Mouse (Mus musculus) stomach, embryonic 15.5 days (tissue): Measurements from ENCODE around the gene Ltbp1. TPM values are rescaled to one million over a fixed set of nuclear protein-coding genes. Genes with fewer than 3 reads are reported as not detected.

Experiments used
- ATAC-seq: fragments of 200-750 bp; cut with Nextera tagmentation; 2 replicates; pipeline ENCODE4 v1.8.0; 2017; ENCODE audit warnings: low read depth, moderate number of reproducible peaks, moderate TSS enrichment; ENCODE audit not compliant: insufficient read depth, low FRiP score
- H3K27ac ChIP-seq: fragments of 300-500 bp; sonication (generic); 2 replicates; pipeline ENCODE4 v1.5.1; 2015; ENCODE audit warnings: mild to moderate bottlenecking, inconsistent platforms
- H3K27me3 ChIP-seq: fragments of 300-500 bp; sonication (generic); replicated peaks from 2 replicates; pipeline ENCODE4 v1.6.1; 2015; ENCODE audit warnings: inconsistent platforms
- H3K36me3 ChIP-seq: fragments of 300-500 bp; sonication (generic); 2 replicates; pipeline ENCODE4 v1.6.1; 2015; ENCODE audit warnings: inconsistent platforms
- H3K4me1 ChIP-seq: fragments of 300-500 bp; sonication (generic); 2 replicates; pipeline ENCODE4 v1.6.1; 2015; ENCODE audit warnings: inconsistent platforms
- H3K4me2 ChIP-seq: fragments of 300-500 bp; sonication (generic); 2 replicates; pipeline ENCODE4 v1.6.1; 2015; ENCODE audit warnings: mild to moderate bottlenecking, inconsistent platforms
- H3K4me3 ChIP-seq: fragments of 300-500 bp; sonication (generic); replicated peaks from 2 replicates; pipeline ENCODE4 v1.5.1; 2015; ENCODE audit warnings: inconsistent platforms
- H3K9ac ChIP-seq: fragments of 300-500 bp; sonication (generic); 2 replicates; pipeline ENCODE4 v1.6.1; 2015; ENCODE audit warnings: inconsistent platforms
- H3K9me3 ChIP-seq: fragments of 300-500 bp; sonication (generic); 2 replicates; pipeline ENCODE4 v1.6.1; 2016; ENCODE audit warnings: inconsistent platforms
- WGBS: fragments of 180-500 bp; shearing (Covaris S2); methylation state at CpG from one replicate; pipeline ENCODE4 v1.1.7; 2015; 5-methylcytosine and 5-hydroxymethylcytosine counted together
- polyA plus RNA-seq: library from polyadenylated mRNA; unstranded; fragments of >200 nt; fragmentation: Nextera tagmentation; extraction: Ambion mirVana; gene quantifications from 2 replicates; pipeline ENCODE4 v1.2.1, GENCODE M21; 2015

Ltbp1 gene
- polyA plus RNA-seq = 26.1 and 27.8 TPM in 2 replicates

GRCm38 (mm10) chr17:75005281-75005684, at the start of gene Ltbp1:
Gene Ltbp1 (plus strand): TSS chr17:75005568.
- Histone ChIP-seq H3K27ac (peak within 1 kb of the TSS; percentile 95), H3K4me3 (peak within 1 kb of the TSS; percentile 90), H3K27me3 (no peaks in the 10 kb centered on the region), H3K9ac (peak within 1 kb of the TSS; percentile 82), H3K9me3 (no peaks in the 10 kb centered on the region), H3K36me3 (no peaks in the 10 kb centered on the region), H3K4me1 (0 out of 2 replicates have a peak, but pooled peaks cover 6% of the 10 kb centered on the region), H3K4me2 (peak within 1 kb of the TSS; percentile 95)
- under 1% methylated on average over 27 of the region's 27 CpGs for WGBS
- ATAC-seq = peak; percentile 81

DNA sequence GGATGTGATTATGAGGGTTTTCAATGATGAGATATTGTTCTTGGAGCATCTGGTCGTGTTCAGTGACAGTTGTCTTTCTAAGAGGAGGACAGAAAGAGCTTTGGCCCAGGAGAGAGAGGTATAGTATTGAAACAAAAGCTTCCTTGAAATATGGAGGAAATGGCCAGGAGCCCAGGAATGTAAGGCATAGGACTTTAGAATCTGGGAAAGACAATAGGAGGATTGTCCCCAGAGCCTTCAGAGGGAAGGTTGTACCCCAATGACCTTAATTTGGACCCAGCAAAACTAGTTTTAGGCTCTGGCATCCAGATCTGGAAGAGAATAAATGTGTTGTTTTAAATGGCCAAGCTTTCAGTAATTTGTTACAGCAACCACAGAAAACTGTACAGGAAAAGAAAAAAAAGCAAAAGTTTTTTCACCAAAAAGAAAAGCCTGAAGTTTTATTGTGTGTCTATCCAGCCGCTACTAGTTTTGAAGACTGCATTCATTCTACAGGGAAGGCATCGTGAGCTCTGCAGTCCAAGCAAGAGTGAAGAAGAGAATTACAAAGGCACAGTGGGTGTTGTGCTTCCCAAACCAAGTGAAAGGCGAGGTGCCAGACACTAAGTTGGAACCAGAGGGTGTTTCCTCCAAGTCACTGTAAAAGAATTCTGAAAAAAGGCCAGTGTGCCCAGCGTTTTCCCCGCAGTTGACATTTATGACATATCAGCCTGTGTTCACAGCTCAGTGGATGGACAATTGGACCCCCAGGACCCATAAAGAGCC, 45.7 kb upstream of the Ltbp1 start:
- Histone ChIP-seq H3K9ac (no peak overlapping the region), H3K4me2 (no peak overlapping the region), H3K27me3 (no peaks in the 10 kb centered on the region), H3K27ac (no peak overlapping the region), H3K9me3 (no peaks in the 10 kb centered on the region), H3K36me3 (no peaks in the 10 kb centered on the region), H3K4me1 (no peaks in the 10 kb centered on the region), H3K4me3 (no peak overlapping the region)
- 64% methylated on average over 6 of the region's 6 CpGs for WGBS
- no peak for ATAC-seq

DNA sequence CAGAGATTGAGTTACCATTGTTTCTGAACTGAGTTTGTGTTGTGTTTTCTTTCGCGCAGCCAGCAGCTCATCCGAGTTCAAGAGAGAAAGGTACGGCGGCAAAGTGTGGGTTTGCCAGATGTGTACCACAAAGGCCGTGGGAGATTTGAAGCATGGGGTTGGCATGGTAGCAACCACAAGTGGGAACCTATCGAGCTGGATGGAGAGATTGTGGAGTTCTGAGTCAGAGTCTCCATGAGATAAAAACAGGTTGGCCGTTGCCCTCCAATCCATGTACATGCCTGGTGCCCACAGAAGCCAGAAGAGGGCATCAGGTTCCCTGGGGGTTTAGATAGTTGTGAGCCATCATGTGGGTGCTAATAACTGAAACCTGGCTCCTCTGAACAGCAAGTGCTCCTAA, 42.1 kb upstream of the Ltbp1 start:
- no peak overlapping the region for H3K4me3 ChIP-seq
- H3K36me3 ChIP-seq = no peaks in the 10 kb centered on the region
- no peaks in the 10 kb centered on the region; the same call in 1 of the 2 replicates for H3K4me1 ChIP-seq
- ATAC-seq = no peak
- H3K4me2 ChIP-seq = no peak overlapping the region
- no peak overlapping the region for H3K9ac ChIP-seq
- no peak overlapping the region for H3K27ac ChIP-seq
- H3K9me3 ChIP-seq = no peaks in the 10 kb centered on the region
- no peaks in the 10 kb centered on the region for H3K27me3 ChIP-seq
- WGBS = 88% methylated on average over 8 of the region's 8 CpGs

GRCm38 (mm10) chr17:74963861-74964260, 41.5 kb upstream of the Ltbp1 start:
- 93% methylated on average over 3 of the region's 3 CpGs for WGBS
- no peaks in the 10 kb centered on the region for H3K9me3 ChIP-seq
- H3K9ac ChIP-seq = no peak overlapping the region
- no peaks in the 10 kb centered on the region for H3K27me3 ChIP-seq
- no peak overlapping the region for H3K4me2 ChIP-seq
- no peak overlapping the region for H3K27ac ChIP-seq
- H3K4me1 ChIP-seq = no peaks in the 10 kb centered on the region; the same call in 1 of the 2 replicates
- no peak overlapping the region for H3K4me3 ChIP-seq
- ATAC-seq = no peak
- H3K36me3 ChIP-seq = no peaks in the 10 kb centered on the region

GRCm38 (mm10) chr17:74967298-74967848, 38.0 kb upstream of the Ltbp1 start:
- no peak overlapping the region for H3K27ac ChIP-seq
- H3K36me3 ChIP-seq = no peaks in the 10 kb centered on the region
- peaks cover 3% of the 10 kb centered on the region; the same call in 1 of the 2 replicates for H3K4me1 ChIP-seq
- no peaks in the 10 kb centered on the region for H3K9me3 ChIP-seq
- ATAC-seq = no peak
- no peak overlapping the region for H3K4me3 ChIP-seq
- H3K4me2 ChIP-seq = no peak overlapping the region
- WGBS = 69% methylated on average over 7 of the region's 7 CpGs
- H3K27me3 ChIP-seq = no peaks in the 10 kb centered on the region
- H3K9ac ChIP-seq = no peak overlapping the region

DNA sequence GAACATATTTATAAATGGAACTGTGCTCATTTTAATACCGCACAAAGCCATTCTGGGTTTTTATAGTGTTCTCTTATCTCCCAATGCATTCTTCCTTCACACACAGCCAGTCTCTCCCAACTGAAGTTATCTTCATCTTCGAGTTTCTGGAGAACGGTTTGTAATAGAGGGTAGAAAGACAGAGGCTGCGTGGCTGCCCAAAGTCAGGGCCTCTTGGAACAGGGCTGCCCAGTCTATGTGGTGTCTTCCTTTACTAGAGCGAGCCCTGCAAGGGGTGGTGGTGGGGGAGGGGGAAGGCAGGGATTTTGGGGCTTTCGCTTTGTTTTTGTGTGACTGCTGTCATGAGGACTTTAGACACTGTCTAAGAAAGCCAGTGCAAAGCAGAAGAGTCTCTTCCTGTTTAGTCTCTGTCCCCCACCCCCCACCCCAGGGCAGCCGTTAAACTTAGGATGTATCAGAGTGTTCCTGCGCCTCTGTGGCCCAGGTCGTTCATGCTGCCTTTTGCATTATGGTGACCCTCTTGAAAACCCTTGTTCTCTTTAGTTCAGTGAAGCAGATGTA, 37.1 kb upstream of the Ltbp1 start:
- no peak overlapping the region for H3K4me2 ChIP-seq

DNA sequence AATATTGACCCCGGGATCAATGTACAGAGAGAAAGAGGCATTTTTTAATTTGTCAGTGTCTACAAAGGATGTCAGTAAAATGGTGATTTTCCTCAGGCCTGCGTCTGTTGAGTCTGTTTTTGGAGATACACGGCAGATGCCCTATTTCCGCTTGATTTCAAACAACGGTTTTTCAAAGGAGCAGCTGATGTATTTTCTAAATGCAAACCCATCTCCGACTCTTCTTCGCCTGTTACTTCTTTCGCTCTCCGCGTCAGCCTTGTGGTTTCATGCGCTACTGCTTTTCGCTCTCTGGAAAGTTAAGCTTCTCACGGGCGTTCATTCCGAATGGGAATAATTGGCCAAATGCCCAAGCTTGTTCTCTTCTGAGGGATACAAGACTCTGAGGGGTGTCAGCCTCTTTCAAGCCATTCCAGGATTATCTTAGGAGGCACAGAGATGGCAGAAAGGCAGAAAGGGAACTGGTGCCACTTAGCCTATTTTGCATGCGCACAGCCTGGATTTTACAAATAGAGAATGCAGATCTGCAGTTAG, 36.6 kb upstream of the Ltbp1 start:
- Histone ChIP-seq H3K36me3 (no peaks in the 10 kb centered on the region), H3K9ac (no peak overlapping the region), H3K4me3 (no peak overlapping the region), H3K4me2 (no peak overlapping the region), H3K4me1 (peaks cover 3% of the 10 kb centered on the region; the same call in 1 of the 2 replicates), H3K27me3 (no peaks in the 10 kb centered on the region), H3K27ac (no peak overlapping the region), H3K9me3 (no peaks in the 10 kb centered on the region)
- no peak for ATAC-seq
- WGBS = 63% methylated on average over 16 of the region's 16 CpGs

More for the DNA sequence above, 37.1 kb upstream of the Ltbp1 start:
- whole genome bisulfite sequencing = 65% methylated on average over 9 of the region's 9 CpGs
- Histone ChIP-seq H3K27me3 (no peaks in the 10 kb centered on the region), H3K9ac (no peak overlapping the region), H3K36me3 (no peaks in the 10 kb centered on the region), H3K4me3 (no peak overlapping the region), H3K4me1 (peaks cover 3% of the 10 kb centered on the region; the same call in 1 of the 2 replicates), H3K9me3 (no peaks in the 10 kb centered on the region), H3K27ac (no peak overlapping the region)
- no peak; the same call in 1 of the 2 replicates for ATAC-seq

DNA sequence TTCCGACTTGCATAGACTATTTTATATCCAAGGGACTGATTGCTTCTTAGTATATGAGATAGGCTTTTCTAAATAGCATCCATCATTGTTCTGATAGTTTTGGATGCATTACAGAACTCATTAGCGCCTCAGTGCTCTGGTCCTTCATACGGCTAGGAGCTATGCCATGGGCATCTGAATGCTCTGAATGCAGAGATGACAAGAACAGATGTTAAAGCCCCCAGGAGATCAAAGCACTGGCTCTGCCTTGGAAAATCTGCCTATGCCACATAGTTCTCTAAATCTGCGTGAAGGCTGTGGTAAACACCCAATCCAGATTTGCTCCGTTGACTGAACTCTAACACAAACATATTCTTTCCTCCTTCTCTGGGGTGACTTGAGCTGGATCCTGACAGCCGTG, 30.2 kb upstream of the Ltbp1 start:
- ATAC-seq = no peak
- Histone ChIP-seq H3K36me3 (no peaks in the 10 kb centered on the region), H3K4me1 (0 out of 2 replicates have a peak, but pooled peaks cover 3% of the 10 kb centered on the region), H3K4me2 (no peak overlapping the region), H3K4me3 (no peak overlapping the region), H3K27me3 (no peaks in the 10 kb centered on the region), H3K9ac (no peak overlapping the region), H3K27ac (no peak overlapping the region), H3K9me3 (no peaks in the 10 kb centered on the region)
- whole genome bisulfite sequencing = 61% methylated on average over 6 of the region's 6 CpGs

- H3K27me3 ChIP-seq = no peaks in the 10 kb centered on the region
- 56% methylated on average over 8 of the region's 8 CpGs for WGBS
- H3K4me2 ChIP-seq = no peak overlapping the region
- no peak overlapping the region for H3K4me3 ChIP-seq
- H3K9ac ChIP-seq = no peak overlapping the region
- no peaks in the 10 kb centered on the region for H3K36me3 ChIP-seq
- no peak for ATAC-seq
- no peaks in the 10 kb centered on the region for H3K4me1 ChIP-seq
- H3K27ac ChIP-seq = no peak overlapping the region
- no peaks in the 10 kb centered on the region for H3K9me3 ChIP-seq
These were observed 29.0 kb upstream of the Ltbp1 start for GRCm38 (mm10) chr17:74976167-74976985.

GRCm38 (mm10) chr17:74979767-74980166, 25.6 kb upstream of the Ltbp1 start:
- H3K4me3 ChIP-seq = no peak overlapping the region
- no peaks in the 10 kb centered on the region for H3K9me3 ChIP-seq
- 78% methylated on average over 8 of the region's 8 CpGs for WGBS
- no peaks in the 10 kb centered on the region for H3K4me1 ChIP-seq
- H3K9ac ChIP-seq = no peak overlapping the region
- no peak for ATAC-seq
- H3K27me3 ChIP-seq = no peaks in the 10 kb centered on the region
- H3K36me3 ChIP-seq = no peaks in the 10 kb centered on the region
- H3K4me2 ChIP-seq = no peak overlapping the region
- H3K27ac ChIP-seq = no peak overlapping the region

GRCm38 (mm10) chr17:74981703-74982102, 23.7 kb upstream of the Ltbp1 start:
- Histone ChIP-seq H3K36me3 (no peaks in the 10 kb centered on the region), H3K4me2 (no peak overlapping the region), H3K9ac (no peak overlapping the region), H3K4me3 (no peak overlapping the region), H3K27me3 (no peaks in the 10 kb centered on the region), H3K9me3 (no peaks in the 10 kb centered on the region), H3K4me1 (no peaks in the 10 kb centered on the region), H3K27ac (no peak overlapping the region)
- WGBS = 56% methylated on average over 5 of the region's 5 CpGs
- ATAC-seq = no peak
